Mouse (Mus musculus): Measurements from ENCODE around the gene Cdk15.

DNA sequence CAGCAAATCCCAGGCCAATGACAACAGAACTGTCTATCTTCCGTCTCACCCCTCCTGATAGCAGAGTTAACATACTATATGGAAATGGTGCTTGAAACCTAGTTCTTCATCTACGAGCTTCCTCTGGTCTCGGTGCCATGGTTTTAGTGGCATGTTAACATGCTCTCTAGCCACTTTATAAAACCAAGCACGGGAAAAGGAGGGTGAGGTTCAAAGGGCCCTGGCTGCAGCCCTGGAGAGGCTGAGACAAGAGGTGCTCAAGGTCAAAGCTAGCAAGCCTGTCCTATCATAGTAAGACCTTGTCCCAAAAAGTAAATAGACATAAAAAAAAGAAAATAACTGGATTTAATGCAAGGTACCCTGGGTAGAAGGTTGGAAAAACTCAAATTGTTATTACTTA is 45.1 kb upstream of the Cdk15 start:
- no peak for TF ChIP-seq CTCF (IDR thresholded peaks at IDR 0.05; ENCODE audit: borderline replicate concordance, control insufficient read depth, extremely low read depth, insufficient read depth, low read length, poor library complexity)
- TF ChIP-seq POLR2A (IDR thresholded peaks at IDR 0.05; ENCODE audit: control insufficient read depth, extremely low read depth, insufficient read depth, low read length, poor library complexity), result no peak
